Comparison of ENCODE assay signal across 10 mouse cellular contexts in the genomic region with DNA sequence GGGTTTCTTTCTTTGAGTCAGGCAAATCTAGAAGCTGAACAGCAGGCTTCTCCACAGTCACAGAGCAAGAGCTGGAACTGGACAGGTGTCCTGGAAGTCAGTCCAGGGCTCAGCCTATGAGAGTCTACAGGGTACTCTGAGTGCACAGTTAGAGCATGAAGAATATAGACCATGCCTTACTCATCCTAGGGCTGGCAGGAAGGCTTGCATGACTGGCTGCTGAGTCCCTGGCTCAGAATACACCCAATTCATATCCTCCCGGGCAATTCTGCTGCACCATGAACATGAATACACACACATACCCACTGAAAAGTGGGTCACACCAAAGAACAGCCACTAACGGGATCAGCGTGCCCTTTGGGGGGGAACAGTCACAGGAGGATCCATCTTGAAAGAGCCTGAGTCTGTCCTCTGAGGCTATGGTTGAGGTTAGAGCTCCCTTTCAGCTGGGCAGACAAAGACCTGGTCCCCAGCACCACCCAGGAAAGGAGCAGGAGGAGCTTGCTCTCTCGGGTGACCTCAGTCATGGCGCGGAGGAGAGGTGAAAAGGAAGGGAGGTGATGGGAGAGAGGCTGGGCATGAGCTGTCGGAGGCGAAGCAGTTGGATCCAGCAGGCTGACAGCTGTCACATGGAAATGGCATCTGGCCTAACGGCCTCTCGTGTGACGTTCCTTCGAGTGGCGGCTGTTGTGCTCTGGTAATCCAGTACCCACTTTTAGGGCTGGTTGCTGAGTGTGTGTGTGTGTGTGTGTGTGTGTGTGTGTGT.
DNase-seq lines count a peak whose midpoint lies in the region; ATAC-seq and TF ChIP-seq lines count a peak whose summit lies in the region.
"Had no signal": no experiment of that assay in that cellular context is flagged by ENCODE, and none has a peak within 500 bp of the region (broad histone marks: within the 10 kb centered on the region; RNA-seq: fewer than 3 reads in every experiment).

No protein-coding gene starts in this region.

- H3K27me3 ChIP-seq in heart, embryonic 15.5 days, result no peaks in the 10 kb centered on the region
- H3K27me3 ChIP-seq in embryonic facial prominence, embryonic 14.5 days (replicated peaks; ENCODE audit: control insufficient read depth, insufficient read depth, low read length), result no peaks in the 10 kb centered on the region
- no peaks in the 10 kb centered on the region for H3K27me3 ChIP-seq in midbrain, postnatal 0 days (ENCODE audit: insufficient read depth, low read length)
- no peaks in the 10 kb centered on the region for H3K27me3 ChIP-seq in kidney, adult 2 months (replicated peaks; ENCODE audit: control insufficient read depth, insufficient read depth, low read length)

- peaks cover 71% of the 10 kb centered on the region for H3K4me1 ChIP-seq in heart, embryonic 15.5 days (replicated peaks)
- H3K4me1 ChIP-seq in embryonic facial prominence, embryonic 14.5 days (ENCODE audit: control insufficient read depth, insufficient read depth, low read length), result peaks cover 13% of the 10 kb centered on the region
- peaks cover 10% of the 10 kb centered on the region; the same call in 1 of the 2 replicates for H3K4me1 ChIP-seq in midbrain, postnatal 0 days (ENCODE audit: insufficient read depth, low read length)
- peaks cover 15% of the 10 kb centered on the region for H3K4me1 ChIP-seq in kidney, adult 2 months (ENCODE audit: control insufficient read depth, insufficient read depth, low read length)

- H3K36me3 ChIP-seq in heart, embryonic 15.5 days, result no peaks in the 10 kb centered on the region
- no peaks in the 10 kb centered on the region for H3K36me3 ChIP-seq in embryonic facial prominence, embryonic 14.5 days (ENCODE audit: control insufficient read depth, insufficient read depth, low read length)
- no peaks in the 10 kb centered on the region for H3K36me3 ChIP-seq in midbrain, postnatal 0 days (ENCODE audit: insufficient read depth, low read length)
- no peaks in the 10 kb centered on the region for H3K36me3 ChIP-seq in kidney, adult 2 months (ENCODE audit: control insufficient read depth, insufficient read depth, low read length)

- H3K4me3 ChIP-seq in heart, embryonic 15.5 days, result no peak overlapping the region
- no peak overlapping the region for H3K4me3 ChIP-seq in embryonic facial prominence, embryonic 14.5 days (ENCODE audit: low read depth, low read length)
- no peak overlapping the region for H3K4me3 ChIP-seq in midbrain, postnatal 0 days (ENCODE audit: low read depth, low read length)
- H3K4me3 ChIP-seq in kidney, adult 2 months (ENCODE audit: insufficient read depth, low read depth, low read length), result no peak overlapping the region

- H3K4me2 ChIP-seq in heart, embryonic 15.5 days, result no peak overlapping the region
- no peak overlapping the region for H3K4me2 ChIP-seq in embryonic facial prominence, embryonic 14.5 days (ENCODE audit: low read depth, low read length)
- H3K4me2 ChIP-seq in midbrain, postnatal 0 days (ENCODE audit: low read depth, low read length, poor library complexity, severe bottlenecking), result no peak overlapping the region

- H3K9me3 ChIP-seq in heart, embryonic 15.5 days (replicated peaks), result no peaks in the 10 kb centered on the region
- no peaks in the 10 kb centered on the region for H3K9me3 ChIP-seq in embryonic facial prominence, embryonic 14.5 days (ENCODE audit: control insufficient read depth, low read length)
- no peaks in the 10 kb centered on the region for H3K9me3 ChIP-seq in midbrain, postnatal 0 days (ENCODE audit: low read length)

- ATAC-seq in heart, embryonic 15.5 days (replicated peaks; ENCODE audit: insufficient number of reproducible peaks, insufficient read depth, low FRiP score, low read depth), result 0 out of 2 replicates have a peak, but pooled peaks have one; percentile 24
- ATAC-seq in embryonic facial prominence, embryonic 14.5 days (ENCODE audit: low read depth), result no peak
- no peak; the same call in 1 of the 2 replicates for ATAC-seq in midbrain, postnatal 0 days (ENCODE audit: low FRiP score)

- intact Hi-C loops in gastrocnemius, postnatal 14 days (cut with DNase I; ENCODE audit: low total_unique reads), result no loop called here

- no peak for TF ChIP-seq CTCF in midbrain, postnatal 0 days (IDR thresholded peaks at IDR 0.05)
- TF ChIP-seq CTCF in kidney, adult 2 months (conservative IDR thresholded peaks at IDR 0.05; ENCODE audit: insufficient read depth, insufficient read length, low read depth, low read length), result no peak

- DNase-seq in heart, postnatal 4 days, result no peak
- DNase-seq in embryonic facial prominence, embryonic 14.5 days (ENCODE audit: low spot score), result peak; percentile 76
- peak; percentile 62 for DNase-seq in gastrocnemius, postnatal 14 days
- peak; percentile 71 for DNase-seq in midbrain, postnatal 0 days (ENCODE audit: low spot score)
- no peak for DNase-seq in layer of hippocampus, postnatal 36 days
- DNase-seq in kidney, adult 2 months, result no peak
- no peak for DNase-seq in ovary, postnatal 10 days (ENCODE audit: low spot score)
- DNase-seq: adrenal gland, adult 2 months; liver had no signal

- no peak for TF ChIP-seq POLR2A in kidney, adult 2 months (IDR thresholded peaks at IDR 0.05; ENCODE audit: low read depth, low read length)

- H3K9ac ChIP-seq in heart, embryonic 15.5 days, result no peak overlapping the region
- H3K9ac ChIP-seq in embryonic facial prominence, embryonic 14.5 days (ENCODE audit: low read depth, low read length), result no peak overlapping the region
- H3K9ac ChIP-seq in midbrain, postnatal 0 days (replicated peaks; ENCODE audit: low read length, poor library complexity, severe bottlenecking), result no peak overlapping the region

- peak overlapping the region; percentile 70 for H3K27ac ChIP-seq in heart, embryonic 15.5 days
- no peak overlapping the region for H3K27ac ChIP-seq in embryonic facial prominence, embryonic 14.5 days (replicated peaks; ENCODE audit: low read depth, low read length)
- H3K27ac ChIP-seq in midbrain, postnatal 0 days (ENCODE audit: low read depth, low read length), result no peak overlapping the region
- no peak overlapping the region for H3K27ac ChIP-seq in kidney, adult 2 months (ENCODE audit: insufficient read depth, low read depth, low read length)

- 49% methylated on average over 13 of the region's 13 CpGs for WGBS in heart, embryonic 15.5 days
- WGBS in embryonic facial prominence, embryonic 14.5 days, result 78% methylated on average over 13 of the region's 13 CpGs
- WGBS in midbrain, postnatal 0 days, result 51% methylated on average over 13 of the region's 13 CpGs
- WGBS in kidney, adult 2 months, result 73% methylated on average over 13 of the region's 13 CpGs

Comparison
In these comparisons a context has a peak if more than half of its experiments do, and no peak if none do; other contexts are left out.
1. DNase-seq: peak in embryonic facial prominence, embryonic 14.5 days (single experiment), gastrocnemius, postnatal 14 days (single experiment) and midbrain, postnatal 0 days (single experiment); none in heart, postnatal 4 days (single experiment), layer of hippocampus, postnatal 36 days (0 of 2), kidney, adult 2 months (single experiment) and ovary, postnatal 10 days (single experiment).